Mouse (Mus musculus): ENCODE measurements around the gene Socs7. TPM values are rescaled to one million over a fixed set of nuclear protein-coding genes. Genes with fewer than 3 reads are reported as not detected.

The Socs7 gene
- polyA plus RNA-seq, 1 experiment = 10.0 TPM

DNA sequence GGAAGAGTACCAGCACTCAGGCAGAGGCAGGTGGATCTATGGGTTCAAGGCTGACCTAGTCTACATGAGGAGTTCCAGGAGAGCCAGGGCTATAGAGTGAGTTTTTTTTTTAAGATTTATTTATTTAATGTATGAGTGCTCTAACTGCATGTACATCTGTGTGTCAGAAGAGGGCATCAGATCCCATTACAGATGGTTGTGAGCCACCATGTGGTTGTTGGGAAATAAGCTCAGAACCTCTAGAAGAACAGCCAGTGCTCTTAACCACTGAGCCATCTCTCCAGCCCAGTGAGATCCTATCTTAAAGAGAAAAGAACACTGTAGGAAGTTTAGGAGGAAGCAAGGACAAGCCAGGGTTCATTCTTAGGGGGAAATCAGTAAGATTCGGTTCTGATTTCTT is 32.0 kb upstream of the Socs7 start:
- Histone ChIP-seq H3K27ac (ENCODE audit: insufficient read depth, low read length) (no peak overlapping the region), H3K4me3 (ENCODE audit: insufficient read depth, low read length) (no peak overlapping the region), H3K4me1 (ENCODE audit: control insufficient read depth, insufficient read depth, low read length) (no peaks in the 10 kb centered on the region)
- no peak for TF ChIP-seq CTCF (IDR thresholded peaks at IDR 0.05; ENCODE audit: borderline replicate concordance, insufficient read depth, low read length)
- TF ChIP-seq POLR2A (IDR thresholded peaks at IDR 0.05; ENCODE audit: low read depth, low read length) = no peak

GRCm38 (mm10) chr11:97331231-97332190 is 30.8 kb upstream of the Socs7 start:
- Histone ChIP-seq H3K27ac (ENCODE audit: insufficient read depth, low read length) (no peak overlapping the region), H3K4me3 (ENCODE audit: insufficient read depth, low read length) (no peak overlapping the region), H3K4me1 (ENCODE audit: control insufficient read depth, insufficient read depth, low read length) (no peaks in the 10 kb centered on the region)
- TF ChIP-seq POLR2A (IDR thresholded peaks at IDR 0.05; ENCODE audit: low read depth, low read length) (no peak), CTCF (IDR thresholded peaks at IDR 0.05; ENCODE audit: borderline replicate concordance, insufficient read depth, low read length) (no peak)

- no peaks in the 10 kb centered on the region for H3K4me1 ChIP-seq (ENCODE audit: control insufficient read depth, insufficient read depth, low read length)
- no peak overlapping the region for H3K27ac ChIP-seq (ENCODE audit: insufficient read depth, low read length)
- TF ChIP-seq POLR2A (IDR thresholded peaks at IDR 0.05; ENCODE audit: low read depth, low read length) (no peak), CTCF (IDR thresholded peaks at IDR 0.05; ENCODE audit: borderline replicate concordance, insufficient read depth, low read length) (no peak)
- no peak overlapping the region for H3K4me3 ChIP-seq (ENCODE audit: insufficient read depth, low read length)
These were observed 29.3 kb upstream of the Socs7 start for GRCm38 (mm10) chr11:97333044-97333443.

GRCm38 (mm10) chr11:97333896-97334295 is 28.5 kb upstream of the Socs7 start:
- H3K4me1 ChIP-seq (ENCODE audit: control insufficient read depth, insufficient read depth, low read length) = no peaks in the 10 kb centered on the region
- no peak for TF ChIP-seq CTCF (IDR thresholded peaks at IDR 0.05; ENCODE audit: borderline replicate concordance, insufficient read depth, low read length)
- no peak for TF ChIP-seq POLR2A (IDR thresholded peaks at IDR 0.05; ENCODE audit: low read depth, low read length)
- H3K4me3 ChIP-seq (ENCODE audit: insufficient read depth, low read length) = no peak overlapping the region
- H3K27ac ChIP-seq (ENCODE audit: insufficient read depth, low read length) = no peak overlapping the region

GRCm38 (mm10) chr11:97334400-97334799 is 28.0 kb upstream of the Socs7 start:
- TF ChIP-seq POLR2A (IDR thresholded peaks at IDR 0.05; ENCODE audit: low read depth, low read length) (no peak), CTCF (IDR thresholded peaks at IDR 0.05; ENCODE audit: borderline replicate concordance, insufficient read depth, low read length) (no peak)
- H3K4me3 ChIP-seq (ENCODE audit: insufficient read depth, low read length) = no peak overlapping the region
- no peaks in the 10 kb centered on the region for H3K4me1 ChIP-seq (ENCODE audit: control insufficient read depth, insufficient read depth, low read length)
- H3K27ac ChIP-seq (ENCODE audit: insufficient read depth, low read length) = no peak overlapping the region

GRCm38 (mm10) chr11:97336238-97336637 is 26.1 kb upstream of the Socs7 start:
- H3K27ac ChIP-seq (ENCODE audit: insufficient read depth, low read length) = no peak overlapping the region
- H3K4me3 ChIP-seq (ENCODE audit: insufficient read depth, low read length) = no peak overlapping the region
- no peak for TF ChIP-seq CTCF (IDR thresholded peaks at IDR 0.05; ENCODE audit: borderline replicate concordance, insufficient read depth, low read length)
- no peak for TF ChIP-seq POLR2A (IDR thresholded peaks at IDR 0.05; ENCODE audit: low read depth, low read length)
- H3K4me1 ChIP-seq (ENCODE audit: control insufficient read depth, insufficient read depth, low read length) = no peaks in the 10 kb centered on the region

DNA sequence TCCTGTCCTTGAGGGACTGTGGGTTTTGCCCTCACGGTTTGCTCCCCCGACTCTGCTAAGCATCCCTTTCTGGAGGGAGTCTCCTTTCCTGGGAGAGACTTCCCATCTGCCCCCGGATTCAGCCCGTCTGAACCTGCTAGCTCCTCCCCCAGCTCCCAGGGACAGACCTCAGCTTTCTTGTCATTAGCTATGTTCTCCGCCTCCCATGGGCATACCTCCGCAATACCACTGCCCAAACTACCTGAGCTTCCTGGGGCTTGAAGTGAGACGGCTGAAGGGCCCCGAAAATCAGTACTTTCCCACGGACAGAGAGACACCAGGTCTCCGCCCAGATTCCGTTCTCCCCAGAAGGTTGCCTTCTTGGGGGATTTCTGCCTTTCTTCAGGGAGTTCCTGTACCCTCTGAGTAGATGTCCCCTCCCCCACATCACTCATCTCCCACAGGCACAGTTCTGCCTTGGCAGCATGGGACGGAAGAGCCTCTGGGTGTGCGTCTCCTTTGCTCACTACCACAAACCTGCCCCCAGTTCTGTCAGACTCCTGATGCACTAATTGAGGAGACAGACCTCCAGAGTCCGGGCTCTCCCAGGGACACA is 25.5 kb upstream of the Socs7 start:
- H3K27ac ChIP-seq (ENCODE audit: insufficient read depth, low read length) = no peak overlapping the region
- H3K4me3 ChIP-seq (ENCODE audit: insufficient read depth, low read length) = no peak overlapping the region
- no peak for TF ChIP-seq CTCF (IDR thresholded peaks at IDR 0.05; ENCODE audit: borderline replicate concordance, insufficient read depth, low read length)
- no peak for TF ChIP-seq POLR2A (IDR thresholded peaks at IDR 0.05; ENCODE audit: low read depth, low read length)
- no peaks in the 10 kb centered on the region for H3K4me1 ChIP-seq (ENCODE audit: control insufficient read depth, insufficient read depth, low read length)

GRCm38 (mm10) chr11:97337363-97337762 is 25.0 kb upstream of the Socs7 start:
- H3K4me3 ChIP-seq (ENCODE audit: insufficient read depth, low read length) = no peak overlapping the region
- TF ChIP-seq POLR2A (IDR thresholded peaks at IDR 0.05; ENCODE audit: low read depth, low read length) (no peak), CTCF (IDR thresholded peaks at IDR 0.05; ENCODE audit: borderline replicate concordance, insufficient read depth, low read length) (no peak)
- H3K4me1 ChIP-seq (ENCODE audit: control insufficient read depth, insufficient read depth, low read length) = no peaks in the 10 kb centered on the region
- no peak overlapping the region for H3K27ac ChIP-seq (ENCODE audit: insufficient read depth, low read length)

DNA sequence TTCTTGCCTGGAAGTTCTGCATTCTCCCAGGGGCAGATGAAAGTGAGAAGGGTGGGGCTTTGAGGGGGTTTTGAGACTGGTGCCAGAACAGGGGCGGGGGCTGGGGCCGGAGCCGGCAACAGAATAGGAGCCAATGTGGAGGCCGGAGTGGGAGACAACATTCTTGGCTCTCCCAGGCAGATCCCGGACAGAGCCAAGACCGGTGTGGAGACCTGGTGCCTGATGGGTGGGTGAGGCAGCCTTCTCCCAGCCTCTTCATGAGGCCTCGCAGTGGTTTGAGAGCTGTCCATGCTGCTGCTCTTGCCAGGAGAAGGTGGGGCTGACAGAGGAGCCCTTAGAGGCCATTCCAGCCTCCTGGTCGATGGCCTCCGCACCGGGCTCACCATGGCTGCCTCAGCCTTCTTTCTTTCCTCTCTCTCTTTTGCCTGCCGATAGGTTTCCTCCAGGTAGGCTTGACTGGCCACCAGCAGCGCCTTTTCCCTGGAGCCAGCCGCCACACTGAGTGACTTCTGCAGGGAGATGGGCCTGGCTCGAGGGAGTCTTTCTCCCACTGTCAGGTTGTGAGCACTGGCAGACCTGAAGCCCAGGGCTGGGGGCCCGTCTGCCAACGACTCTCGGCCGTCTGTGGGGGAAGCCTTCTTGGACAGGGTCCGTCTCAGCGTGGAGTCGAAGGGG is 23.9 kb upstream of the Socs7 start:
- Histone ChIP-seq H3K27ac (ENCODE audit: insufficient read depth, low read length) (no peak overlapping the region), H3K4me1 (ENCODE audit: control insufficient read depth, insufficient read depth, low read length) (no peaks in the 10 kb centered on the region), H3K4me3 (ENCODE audit: insufficient read depth, low read length) (no peak overlapping the region)
- no peak for TF ChIP-seq CTCF (IDR thresholded peaks at IDR 0.05; ENCODE audit: borderline replicate concordance, insufficient read depth, low read length)
- TF ChIP-seq POLR2A (IDR thresholded peaks at IDR 0.05; ENCODE audit: low read depth, low read length) = no peak

GRCm38 (mm10) chr11:97338977-97339315 is 23.4 kb upstream of the Socs7 start:
- no peak for TF ChIP-seq POLR2A (IDR thresholded peaks at IDR 0.05; ENCODE audit: low read depth, low read length)
- no peak for TF ChIP-seq CTCF (IDR thresholded peaks at IDR 0.05; ENCODE audit: borderline replicate concordance, insufficient read depth, low read length)
- H3K4me3 ChIP-seq (ENCODE audit: insufficient read depth, low read length) = no peak overlapping the region
- H3K27ac ChIP-seq (ENCODE audit: insufficient read depth, low read length) = no peak overlapping the region
- no peaks in the 10 kb centered on the region for H3K4me1 ChIP-seq (ENCODE audit: control insufficient read depth, insufficient read depth, low read length)
